In the genomic region with DNA sequence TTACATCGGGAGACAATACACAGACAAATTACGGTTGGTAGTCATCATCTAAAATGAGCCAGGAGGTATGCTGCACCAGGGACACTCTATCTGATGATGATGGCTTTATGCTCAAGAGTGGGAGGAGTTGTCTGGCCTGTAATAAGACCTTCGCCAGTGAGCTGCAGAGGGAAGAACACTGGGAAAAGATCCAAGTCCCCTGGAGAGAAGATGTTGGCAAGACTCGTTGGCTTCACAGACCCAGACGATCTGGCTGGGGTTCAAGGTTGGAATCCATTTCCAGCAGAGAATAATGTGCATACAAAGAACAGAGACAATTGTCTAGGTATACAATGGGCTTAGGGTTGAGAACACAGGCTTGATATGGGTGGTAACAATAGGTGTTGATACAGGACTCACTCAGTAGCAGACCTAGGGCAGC, we compare ENCODE assay signal across 10 mouse cellular contexts. TPM values are rescaled to one million over a fixed set of nuclear protein-coding genes. Genes with fewer than 3 reads are reported as not detected.
DNase-seq lines count a peak whose midpoint lies in the region; ATAC-seq and TF ChIP-seq lines count a peak whose summit lies in the region.
"Had no signal": no experiment of that assay in that cellular context is flagged by ENCODE, and none has a peak within 500 bp of the region (broad histone marks: within the 10 kb centered on the region; RNA-seq: fewer than 3 reads in every experiment).

No protein-coding gene starts in this region.

- H3K9ac ChIP-seq in hindbrain, embryonic 15.5 days, result no peak overlapping the region
- no peak overlapping the region for H3K9ac ChIP-seq in hindbrain, embryonic 12.5 days
- H3K9ac ChIP-seq in heart, postnatal 0 days (replicated peaks; ENCODE audit: low read depth, low read length), result no peak overlapping the region
- H3K9ac ChIP-seq: embryonic facial prominence, embryonic 12.5 days; neural tube, embryonic 12.5 days had no signal

- no peak overlapping the region for H3K27ac ChIP-seq in hindbrain, embryonic 15.5 days (replicated peaks)
- H3K27ac ChIP-seq in hindbrain, embryonic 12.5 days, result no peak overlapping the region
- H3K27ac ChIP-seq in heart, postnatal 0 days (ENCODE audit: low read depth), result peak overlapping the region; percentile 46
- H3K27ac ChIP-seq: embryonic facial prominence, embryonic 12.5 days; neural tube, embryonic 12.5 days had no signal

- WGBS in hindbrain, embryonic 15.5 days, result 45% methylated on average over 5 of the region's 5 CpGs
- WGBS in hindbrain, embryonic 12.5 days, result 77% methylated on average over 5 of the region's 5 CpGs
- 16% methylated on average over 5 of the region's 5 CpGs for WGBS in heart, postnatal 0 days

- peak; percentile 71; the same call in 1 of the 2 replicates for ATAC-seq in hindbrain, embryonic 15.5 days (ENCODE audit: low FRiP score, low read depth)
- no peak for ATAC-seq in hindbrain, embryonic 12.5 days (ENCODE audit: low FRiP score)
- peak; percentile 64; the same call in 1 of the 2 replicates for ATAC-seq in heart, postnatal 0 days (ENCODE audit: insufficient read depth, low read depth)
- ATAC-seq in CD4-positive, CD25-positive, alpha-beta regulatory T cell, adult 4 months, result no peak
- no peak for ATAC-seq in frontal cortex, adult (ENCODE audit: low TSS enrichment)
- no peak for ATAC-seq in inflammation-experienced regulatory T-cells, adult 6 months

- H3K36me3 ChIP-seq in hindbrain, embryonic 15.5 days, result no peaks in the 10 kb centered on the region
- H3K36me3 ChIP-seq in hindbrain, embryonic 12.5 days, result no peaks in the 10 kb centered on the region
- no peaks in the 10 kb centered on the region for H3K36me3 ChIP-seq in heart, postnatal 0 days (replicated peaks; ENCODE audit: control insufficient read depth, insufficient read depth, low read length)
- H3K36me3 ChIP-seq: embryonic facial prominence, embryonic 12.5 days; neural tube, embryonic 12.5 days had no signal

- H3K4me1 ChIP-seq in hindbrain, embryonic 15.5 days (replicated peaks), result 0 out of 2 replicates have a peak, but pooled peaks cover 4% of the 10 kb centered on the region
- H3K4me1 ChIP-seq in hindbrain, embryonic 12.5 days, result no peaks in the 10 kb centered on the region
- peaks cover 11% of the 10 kb centered on the region for H3K4me1 ChIP-seq in heart, postnatal 0 days (ENCODE audit: control insufficient read depth, insufficient read depth)
- H3K4me1 ChIP-seq: embryonic facial prominence, embryonic 12.5 days; neural tube, embryonic 12.5 days had no signal

- no peak overlapping the region for H3K4me3 ChIP-seq in hindbrain, embryonic 15.5 days
- H3K4me3 ChIP-seq in hindbrain, embryonic 12.5 days, result no peak overlapping the region
- H3K4me3 ChIP-seq in heart, postnatal 0 days (ENCODE audit: low read depth, low read length), result no peak overlapping the region
- H3K4me3 ChIP-seq: embryonic facial prominence, embryonic 12.5 days; neural tube, embryonic 12.5 days had no signal

- no peaks in the 10 kb centered on the region for H3K9me3 ChIP-seq in hindbrain, embryonic 15.5 days
- H3K9me3 ChIP-seq in hindbrain, embryonic 12.5 days (replicated peaks), result no peaks in the 10 kb centered on the region
- no peaks in the 10 kb centered on the region for H3K9me3 ChIP-seq in heart, postnatal 0 days (replicated peaks; ENCODE audit: control insufficient read depth, low read length)
- H3K9me3 ChIP-seq: embryonic facial prominence, embryonic 12.5 days; neural tube, embryonic 12.5 days had no signal

- TF ChIP-seq CTCF in heart, postnatal 0 days (IDR thresholded peaks at IDR 0.05; ENCODE audit: low read depth), result no peak

- H3K27me3 ChIP-seq in hindbrain, embryonic 15.5 days, result no peaks in the 10 kb centered on the region
- no peaks in the 10 kb centered on the region for H3K27me3 ChIP-seq in hindbrain, embryonic 12.5 days
- no peaks in the 10 kb centered on the region for H3K27me3 ChIP-seq in heart, postnatal 0 days (ENCODE audit: control insufficient read depth, insufficient read depth, low read length)
- H3K27me3 ChIP-seq: embryonic facial prominence, embryonic 12.5 days; neural tube, embryonic 12.5 days had no signal

- no peak overlapping the region for H3K4me2 ChIP-seq in hindbrain, embryonic 15.5 days
- H3K4me2 ChIP-seq in hindbrain, embryonic 12.5 days (replicated peaks), result no peak overlapping the region
- H3K4me2 ChIP-seq in heart, postnatal 0 days (ENCODE audit: low read depth, low read length), result no peak overlapping the region
- H3K4me2 ChIP-seq: embryonic facial prominence, embryonic 12.5 days; neural tube, embryonic 12.5 days had no signal

- DNase-seq in MN1 (ENCODE audit: low spot score), result peak; percentile 84
- DNase-seq in adrenal gland, postnatal 36 days, result peak; percentile 77 to 80
- DNase-seq in heart, postnatal 0 days (ENCODE audit: low spot score), result peak; percentile 71

- TF ChIP-seq EP300 in heart, postnatal 0 days (IDR thresholded peaks at IDR 0.05; ENCODE audit: low read depth), result no peak

RNA-seq across cellular contexts. Expression of a gene that starts 17.1 kb away (rescaled TPM):
- polyA plus RNA-seq in hindbrain, embryonic 15.5 days (2015; fragmentation: Nextera tagmentation; extraction: Ambion mirVana), result 99.9 and 101 TPM in 2 replicates
- 29.4 and 30.9 TPM in 2 replicates for polyA plus RNA-seq in hindbrain, embryonic 12.5 days (2016; fragmentation: Nextera tagmentation; extraction: Ambion mirVana)
- total RNA-seq in adrenal gland, postnatal 36 days (2021), result 10 to 100 TPM; 29.3 to 40.2 TPM
- 5.0 and 5.7 TPM in 2 replicates for total RNA-seq in heart, postnatal 0 days (2014; rRNA removed; ENCODE audit: low replicate concordance)
- 1.6 and 1.9 TPM in 2 replicates for polyA plus RNA-seq in heart, postnatal 0 days (2015; fragmentation: Nextera tagmentation; extraction: Ambion mirVana)
- polyA plus RNA-seq in CD4-positive, CD25-positive, alpha-beta regulatory T cell, adult 4 months (2017; shearing (Covaris generic)), result 1 to 10 TPM; 9.1 to 9.4 TPM
- polyA plus RNA-seq in inflammation-experienced regulatory T-cells, adult 6 months (2017; shearing (Covaris generic)), result 10 to 100 TPM in 2 of 3 experiments, 1 to 10 TPM in 1; 9.8 to 17.5 (median 13.3) TPM

Comparison
In these comparisons a context has a peak if more than half of its experiments do, and no peak if none do; other contexts are left out.
1. ATAC-seq: peak in hindbrain, embryonic 15.5 days (single experiment) and heart, postnatal 0 days (single experiment); none in hindbrain, embryonic 12.5 days (single experiment), CD4-positive, CD25-positive, alpha-beta regulatory T cell, adult 4 months (single experiment), frontal cortex, adult (single experiment) and inflammation-experienced regulatory T-cells, adult 6 months (single experiment).
2. Peak in every context shown above with its lines, with median percentiles within 50 percentile points of each other: DNase-seq.